ENCODE assay signal across 8 mouse cellular contexts in the genomic region with DNA sequence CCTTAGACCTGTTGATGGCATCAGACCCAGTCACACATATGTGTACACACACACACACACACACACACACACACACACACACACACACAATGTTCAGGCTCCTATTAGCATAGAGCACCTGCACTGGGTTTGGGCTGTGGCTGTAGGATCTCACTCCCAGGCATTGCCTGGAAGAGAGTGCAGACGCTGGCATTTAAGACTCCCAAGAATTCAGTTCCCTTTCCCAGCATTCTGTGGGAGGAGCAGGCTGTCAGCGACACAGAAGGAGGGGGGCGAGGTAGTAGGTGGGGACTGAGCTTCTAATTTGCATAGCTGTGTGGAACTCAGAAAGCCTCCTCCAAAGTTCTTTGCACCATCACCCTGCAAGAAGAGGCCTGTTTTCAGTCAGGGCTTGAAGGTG.
DNase-seq lines count a peak whose midpoint lies in the region; ATAC-seq and TF ChIP-seq lines count a peak whose summit lies in the region.

No protein-coding gene starts in this region.

- 2% methylated on average over 3 of the region's 3 CpGs for WGBS in heart, embryonic 12.5 days
- 0% methylated on average over 3 of the region's 3 CpGs for WGBS in heart, embryonic 11.5 days (ENCODE audit: insufficient replicate concordance)
- 5% methylated on average over 3 of the region's 3 CpGs for WGBS in stomach, embryonic 14.5 days

- H3K27me3 ChIP-seq in heart, embryonic 12.5 days (replicated peaks), result no peaks in the 10 kb centered on the region
- H3K27me3 ChIP-seq in heart, embryonic 11.5 days (ENCODE audit: control insufficient read depth, insufficient read depth, low read length), result no peaks in the 10 kb centered on the region
- H3K27me3 ChIP-seq in MEL (ENCODE audit: control insufficient read depth in 1 of 2, insufficient read depth in 2 of 2, low read length in 2 of 2), result peaks cover 2 to 7% of the 10 kb centered on the region in 2 experiments
- H3K27me3 ChIP-seq in stomach, embryonic 14.5 days (ENCODE audit: control insufficient read depth, insufficient read depth, low read length), result no peaks in the 10 kb centered on the region

- H3K79me2 ChIP-seq in MEL (ENCODE audit: control insufficient read depth, insufficient read depth, low read length, poor library complexity), result no peaks in the 10 kb centered on the region

- no peak overlapping the region for H3K27ac ChIP-seq in heart, embryonic 12.5 days (ENCODE audit: poor library complexity, severe bottlenecking)
- no peak overlapping the region for H3K27ac ChIP-seq in heart, embryonic 11.5 days (ENCODE audit: low read depth, low read length)
- no peak overlapping the region for H3K27ac ChIP-seq in MEL (ENCODE audit: control insufficient read depth, low read depth, low read length)
- no peak overlapping the region for H3K27ac ChIP-seq in stomach, embryonic 14.5 days (ENCODE audit: low read length)

- no peaks in the 10 kb centered on the region for H3K36me3 ChIP-seq in heart, embryonic 12.5 days
- H3K36me3 ChIP-seq in heart, embryonic 11.5 days (ENCODE audit: control insufficient read depth, insufficient read depth, low read length), result no peaks in the 10 kb centered on the region
- H3K36me3 ChIP-seq in MEL (ENCODE audit: control insufficient read depth in 1 of 2, insufficient read depth in 2 of 2, low read length in 2 of 2), result no peaks in the 10 kb centered on the region
- no peaks in the 10 kb centered on the region for H3K36me3 ChIP-seq in stomach, embryonic 14.5 days (ENCODE audit: control insufficient read depth, insufficient read depth, low read length)

- H3K4me2 ChIP-seq in heart, embryonic 12.5 days, result peak overlapping the region; percentile 19; the same call in 1 of the 2 replicates
- H3K4me2 ChIP-seq in heart, embryonic 11.5 days, result no peak overlapping the region
- no peak overlapping the region for H3K4me2 ChIP-seq in stomach, embryonic 14.5 days (replicated peaks; ENCODE audit: low read depth, low read length)

- TF ChIP-seq CTCF in MEL (IDR thresholded peaks at IDR 0.05 in 2 of 3, conservative IDR thresholded peaks at IDR 0.05 in 1 of 3; ENCODE audit: control insufficient read depth in 1 of 3, insufficient read depth in 1 of 3, low read depth in 2 of 3, low read length in 3 of 3, poor library complexity in 1 of 3, severe bottlenecking in 1 of 3), result no peak

- no peaks in the 10 kb centered on the region for H3K9me3 ChIP-seq in heart, embryonic 12.5 days (replicated peaks)
- no peaks in the 10 kb centered on the region for H3K9me3 ChIP-seq in heart, embryonic 11.5 days (replicated peaks; ENCODE audit: control insufficient read depth, low read length)
- no peaks in the 10 kb centered on the region for H3K9me3 ChIP-seq in MEL (replicated peaks; ENCODE audit: insufficient read depth, low read length)
- no peaks in the 10 kb centered on the region for H3K9me3 ChIP-seq in stomach, embryonic 14.5 days (ENCODE audit: control insufficient read depth, low read depth, low read length)

- intact Hi-C loops in left cerebral cortex, postnatal 10 days (cut with DNase I), result no loop called here

- TF ChIP-seq POLR2A in MEL (IDR thresholded peaks at IDR 0.05; ENCODE audit: control insufficient read depth in 1 of 2, insufficient read depth in 1 of 2, low read depth in 1 of 2, low read length in 2 of 2, poor library complexity in 1 of 2), result no peak

- H3K4me1 ChIP-seq in heart, embryonic 12.5 days (replicated peaks), result peaks cover 7% of the 10 kb centered on the region
- H3K4me1 ChIP-seq in heart, embryonic 11.5 days (ENCODE audit: control insufficient read depth, insufficient read depth, low read length), result 0 out of 2 replicates have a peak, but pooled peaks cover 3% of the 10 kb centered on the region
- H3K4me1 ChIP-seq in MEL (ENCODE audit: control insufficient read depth in 1 of 2, insufficient read depth in 2 of 2, low read length in 2 of 2), result no peaks in the 10 kb centered on the region
- no peaks in the 10 kb centered on the region for H3K4me1 ChIP-seq in stomach, embryonic 14.5 days (ENCODE audit: control insufficient read depth, insufficient read depth, low read length)

- peak; percentile 14 for DNase-seq in MEL (ENCODE audit: low read depth, low spot score)
- peak; percentile 43 to 61 for DNase-seq in left cerebral cortex, postnatal 10 days (ENCODE audit: extremely low spot score in 1 of 2, low spot score in 2 of 2)
- no peak for DNase-seq in gastrocnemius, adult 8-10 months (ENCODE audit: low spot score in 2 of 2)
- DNase-seq in B cell, adult 2 months, result no peak

- H3K4me3 ChIP-seq in heart, embryonic 12.5 days, result no peak overlapping the region
- H3K4me3 ChIP-seq in heart, embryonic 11.5 days (ENCODE audit: low read depth, low read length), result no peak overlapping the region
- H3K4me3 ChIP-seq in MEL (ENCODE audit: control insufficient read depth in 1 of 2, insufficient read depth in 1 of 2, low read depth in 2 of 2, low read length in 2 of 2), result no peak overlapping the region
- H3K4me3 ChIP-seq in stomach, embryonic 14.5 days (ENCODE audit: low read depth, low read length), result no peak overlapping the region

- 0 out of 2 replicates have a peak, but pooled peaks have one; percentile 29 for ATAC-seq in heart, embryonic 12.5 days (ENCODE audit: insufficient number of reproducible peaks, low FRiP score)
- ATAC-seq in heart, embryonic 11.5 days (replicated peaks; ENCODE audit: insufficient number of reproducible peaks, low FRiP score, low TSS enrichment), result no peak
- peak; percentile 97 for ATAC-seq in frontal cortex, adult (ENCODE audit: low TSS enrichment)
- 0 out of 2 replicates have a peak, but pooled peaks have one; percentile 37 for ATAC-seq in stomach, embryonic 14.5 days (ENCODE audit: insufficient number of reproducible peaks, insufficient read depth, low FRiP score, low read depth)

- TF ChIP-seq RAD21 in MEL (IDR thresholded peaks at IDR 0.05; ENCODE audit: low read depth, low read length), result no peak

- no peak for TF ChIP-seq EP300 in MEL (IDR thresholded peaks at IDR 0.05; ENCODE audit: low read depth in 1 of 2, low read length in 2 of 2)

- H3K9ac ChIP-seq in heart, embryonic 12.5 days, result 0 out of 2 replicates have a peak overlapping the region, but pooled peaks have one; percentile 34
- no peak overlapping the region for H3K9ac ChIP-seq in heart, embryonic 11.5 days (ENCODE audit: low read depth, low read length)
- no peak overlapping the region for H3K9ac ChIP-seq in MEL (ENCODE audit: control insufficient read depth, low read depth, low read length, poor library complexity, severe bottlenecking)
- no peak overlapping the region for H3K9ac ChIP-seq in stomach, embryonic 14.5 days (replicated peaks; ENCODE audit: low read depth, low read length)

TF ChIP-seq in MEL, 35 proteins besides CTCF, POLR2A, EP300 and RAD21:
- TF ChIP-seq ZMIZ1 (IDR thresholded peaks at IDR 0.05; ENCODE audit: low read depth, low read length) (no peak), ZKSCAN1 (IDR thresholded peaks at IDR 0.05; ENCODE audit: low read depth, low read length) (no peak), GATA1 (IDR thresholded peaks at IDR 0.05; ENCODE audit: low read depth, low read length) (no peak), USF1 (IDR thresholded peaks at IDR 0.05; ENCODE audit: low read depth, low read length) (no peak), ETS1 (IDR thresholded peaks at IDR 0.05; ENCODE audit: low read depth, low read length) (no peak), RCOR1 (IDR thresholded peaks at IDR 0.05; ENCODE audit: low read depth, low read length) (no peak), GABPA (IDR thresholded peaks at IDR 0.05; ENCODE audit: low read depth, low read length) (no peak), POLR2AphosphoS5 (IDR thresholded peaks at IDR 0.05; ENCODE audit: borderline replicate concordance, low read depth, low read length) (no peak), TCF12 (IDR thresholded peaks at IDR 0.05; ENCODE audit: low read depth, low read length) (no peak), MEF2A (IDR thresholded peaks at IDR 0.05; ENCODE audit: extremely low read depth, insufficient replicate concordance, low read depth, low read length, poor library complexity, severe bottlenecking) (no peak), ELF1 (IDR thresholded peaks at IDR 0.05; ENCODE audit: low read depth, low read length) (no peak), CHD1 (IDR thresholded peaks at IDR 0.05; ENCODE audit: low read depth, low read length) (no peak)

Comparison
In these comparisons a context has a peak if more than half of its experiments do, and no peak if none do; other contexts are left out.
1. DNase-seq: peak in MEL (single experiment) and left cerebral cortex, postnatal 10 days (2 of 2); none in gastrocnemius, adult 8-10 months (0 of 2) and B cell, adult 2 months (0 of 2).